Mouse (Mus musculus) fat pad, adult 2 months (tissue): Measurements from ENCODE around the gene Paxip1.
A peak's percentile ranks its signal among the peaks of the same experiment; 100 is the strongest.

ENCODE experiments used
- DNase-seq: peaks from one replicate; pipeline ENCODE4 v3.0.0-alpha.2; 2011; ENCODE audit warnings: low read depth, low spot score; ENCODE audit errors: extremely low read depth

Gene Paxip1

DNA sequence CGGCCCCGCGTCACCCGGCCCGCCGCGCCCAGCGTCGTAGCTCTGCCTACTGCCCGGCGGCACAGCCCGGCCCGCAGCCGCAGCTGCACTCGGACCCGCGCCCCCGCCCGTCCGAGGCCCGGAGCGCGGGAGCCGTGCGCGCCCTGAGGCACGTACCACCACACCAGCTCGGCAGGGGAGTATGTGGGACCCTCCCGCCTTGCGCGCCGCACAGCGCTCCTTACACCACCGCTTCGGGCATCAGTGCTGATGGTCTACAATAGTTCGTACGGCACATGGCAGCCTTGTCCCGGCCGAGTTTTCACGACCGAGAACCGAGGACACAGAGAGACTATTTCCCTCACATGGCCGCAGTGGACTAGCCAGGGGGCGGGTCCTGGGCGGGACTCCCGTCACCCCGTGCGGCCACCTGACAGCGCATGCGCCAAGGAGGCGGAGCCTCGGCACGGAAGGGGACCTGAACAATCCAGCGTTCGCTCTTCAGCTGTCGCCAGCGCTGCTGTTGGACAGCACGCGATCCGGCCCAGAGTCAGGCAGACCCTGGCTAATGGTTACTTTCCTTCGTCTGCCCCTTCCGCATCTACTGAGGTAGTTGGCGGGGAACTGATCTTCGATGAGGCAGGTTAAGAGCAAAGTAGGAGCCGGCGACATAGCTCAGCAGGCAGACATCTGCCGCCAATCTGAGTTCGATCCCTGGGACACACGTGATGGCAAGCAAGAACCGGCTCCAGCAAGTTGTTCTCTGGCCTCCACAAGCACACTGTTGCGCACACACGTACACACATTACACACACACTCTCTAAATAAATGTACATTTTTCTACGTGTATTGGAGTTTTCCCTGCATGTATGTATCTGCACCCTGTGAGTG lies at the start of gene Paxip1:
Gene Paxip1 (minus strand): TSS at position 389 of the 870 bp plus-strand sequence.
- peak; percentile 34 for DNase-seq

DNA sequence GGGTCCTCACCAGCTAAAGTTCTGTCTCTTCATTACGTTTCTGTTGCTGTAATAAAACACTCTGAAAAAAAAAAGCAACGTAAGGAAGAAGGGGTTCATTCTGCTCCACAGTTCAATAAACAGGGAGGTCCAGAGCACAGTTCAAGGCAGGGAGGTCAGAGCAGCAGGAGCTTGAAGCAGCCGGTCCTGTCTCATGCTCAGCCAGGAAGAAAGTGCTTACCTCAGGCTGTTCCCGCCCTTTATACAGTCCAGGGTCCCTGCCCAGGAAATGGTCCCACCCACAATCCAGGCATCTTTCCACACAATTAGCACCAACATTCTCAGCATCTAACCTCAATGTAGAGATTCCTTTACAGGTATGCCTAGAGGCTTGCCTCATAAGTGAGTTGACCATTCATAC lies 46.6 kb upstream of the Paxip1 start:
- DNase-seq = no peak

GRCm38 (mm10) chr5:27835096-27835495 lies 43.6 kb upstream of the Paxip1 start:
- DNase-seq = no peak

GRCm38 (mm10) chr5:27827971-27828370 lies 36.5 kb upstream of the Paxip1 start:
- no peak for DNase-seq

GRCm38 (mm10) chr5:27821161-27821560 lies 29.7 kb upstream of the Paxip1 start:
- no peak for DNase-seq

DNA sequence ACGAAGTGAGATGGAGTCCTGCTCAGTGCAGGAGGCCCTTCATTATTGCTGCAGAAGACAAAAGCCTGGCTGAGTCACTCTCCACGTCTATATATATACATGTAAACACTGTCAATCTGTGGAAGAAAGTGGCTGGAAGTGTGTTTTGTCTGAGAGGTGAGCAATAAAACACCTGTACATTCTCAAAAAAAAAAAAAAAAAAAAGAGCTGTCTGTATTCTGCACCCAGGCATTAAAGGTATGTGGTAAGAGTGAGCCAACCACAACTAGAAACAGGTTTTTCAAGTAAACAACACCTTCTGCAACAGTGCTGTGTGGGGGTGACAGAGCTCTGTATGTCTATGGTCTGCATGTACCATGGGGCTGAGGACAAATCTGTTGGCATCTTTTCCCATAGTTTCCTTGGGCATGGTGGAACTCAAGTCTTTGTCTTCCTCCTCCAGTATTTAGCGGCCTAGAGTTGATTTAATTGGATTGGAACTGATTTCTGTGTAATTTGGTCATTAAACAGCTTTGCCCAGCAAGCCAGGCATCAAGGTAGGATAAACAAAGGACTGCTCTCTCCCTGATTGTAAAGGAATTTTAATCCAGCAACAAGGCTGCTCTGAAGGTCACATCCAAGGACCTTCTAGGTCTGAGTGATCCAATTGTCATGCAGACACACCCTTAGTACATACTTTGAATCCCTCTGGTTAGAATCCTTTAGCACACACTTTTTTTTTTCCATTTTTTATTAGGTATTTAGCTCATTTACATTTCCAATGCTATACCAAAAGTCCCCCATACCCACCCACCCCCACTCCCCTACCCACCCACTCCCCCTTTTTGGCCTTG lies 27.6 kb upstream of the Paxip1 start:
- DNase-seq = no peak

DNA sequence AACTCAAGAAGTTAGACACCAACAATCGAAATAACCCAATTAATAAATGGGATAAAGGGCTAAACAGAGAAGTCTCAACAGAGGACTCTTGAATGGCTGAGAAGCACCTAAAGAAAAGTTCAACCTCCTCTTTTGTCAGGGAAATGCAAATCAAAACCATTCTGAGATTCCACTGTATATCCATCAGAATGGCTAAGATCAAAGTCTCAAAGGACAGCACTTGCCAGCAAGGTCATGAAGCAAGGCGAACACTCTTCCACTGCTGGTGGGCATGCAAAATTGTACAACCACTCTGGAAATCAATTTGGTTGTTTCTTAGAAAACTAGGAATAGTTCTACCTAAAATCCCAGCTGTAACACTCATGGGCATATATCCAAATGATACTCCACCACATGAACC lies 22.8 kb upstream of the Paxip1 start:
- DNase-seq = no peak

DNA sequence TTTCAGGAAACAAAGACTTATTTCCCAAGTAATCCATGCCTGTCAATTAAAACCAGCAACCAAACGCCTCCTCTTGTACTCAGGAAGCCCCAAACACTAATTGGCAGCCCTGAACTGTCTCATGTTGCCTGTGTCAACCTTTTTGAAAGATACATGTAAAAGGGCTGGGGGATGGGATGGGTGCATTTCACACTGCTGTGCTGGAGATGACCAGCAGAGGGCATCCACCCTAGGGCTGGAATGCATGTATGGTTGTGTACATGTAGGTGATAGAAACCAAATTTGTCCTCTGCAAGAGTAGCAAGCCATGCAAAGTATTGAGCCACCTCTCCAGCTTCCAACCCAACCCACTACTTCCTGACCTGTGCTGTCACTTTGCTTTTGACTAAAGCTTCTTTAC lies 2.4 kb upstream of the Paxip1 start:
- DNase-seq = no peak

DNA sequence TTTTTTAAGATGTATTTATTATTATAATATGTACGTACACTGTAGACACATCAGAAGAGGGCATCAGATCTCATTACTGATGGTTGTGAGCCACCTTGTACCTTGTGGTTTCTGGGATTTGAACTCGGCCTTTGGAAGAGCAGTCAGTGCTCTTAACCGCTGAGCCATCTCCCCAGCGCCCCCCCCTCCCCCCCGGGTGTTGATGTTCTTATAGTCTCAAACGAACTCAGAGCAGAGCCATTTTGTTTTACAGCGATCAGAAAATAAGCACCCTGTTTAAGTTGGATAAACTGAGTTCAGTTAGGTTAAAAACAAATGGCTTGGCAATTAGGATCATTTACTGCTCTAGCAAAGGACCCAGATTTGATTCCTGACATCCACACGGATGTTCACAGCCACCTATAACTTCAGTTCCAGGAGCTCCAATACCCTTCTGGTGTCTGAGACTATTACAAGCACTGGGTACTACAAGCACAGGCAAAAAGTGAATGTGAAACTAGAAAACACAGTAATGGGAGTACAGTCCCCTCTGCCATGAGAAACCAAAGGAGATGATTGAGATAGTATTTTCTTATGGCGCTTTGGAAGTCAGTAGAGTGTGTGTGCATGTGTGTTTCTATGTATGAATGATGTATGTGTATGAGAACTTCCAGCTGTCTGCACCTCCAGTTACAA lies 1.2 kb upstream of the Paxip1 start:
- no peak for DNase-seq

DNA sequence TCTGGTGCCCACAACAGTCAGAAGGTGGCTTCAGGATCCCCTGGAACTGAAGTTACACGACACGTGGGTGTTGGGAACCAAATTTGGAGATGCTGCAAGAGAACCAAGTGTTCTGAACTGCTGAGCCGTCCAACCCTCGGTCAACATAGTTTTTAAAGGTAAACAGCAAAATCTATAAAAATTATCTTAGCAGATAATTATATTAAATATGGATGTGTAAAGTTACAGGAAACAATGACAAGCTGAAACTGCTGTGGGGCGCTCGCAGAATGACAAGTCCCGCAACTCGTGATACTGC lies 631 bp upstream of the Paxip1 start:
- no peak for DNase-seq

GRCm38 (mm10) chr5:27790910-27791288 lies 592 bp downstream of the Paxip1 start:
- no peak for DNase-seq

DNA sequence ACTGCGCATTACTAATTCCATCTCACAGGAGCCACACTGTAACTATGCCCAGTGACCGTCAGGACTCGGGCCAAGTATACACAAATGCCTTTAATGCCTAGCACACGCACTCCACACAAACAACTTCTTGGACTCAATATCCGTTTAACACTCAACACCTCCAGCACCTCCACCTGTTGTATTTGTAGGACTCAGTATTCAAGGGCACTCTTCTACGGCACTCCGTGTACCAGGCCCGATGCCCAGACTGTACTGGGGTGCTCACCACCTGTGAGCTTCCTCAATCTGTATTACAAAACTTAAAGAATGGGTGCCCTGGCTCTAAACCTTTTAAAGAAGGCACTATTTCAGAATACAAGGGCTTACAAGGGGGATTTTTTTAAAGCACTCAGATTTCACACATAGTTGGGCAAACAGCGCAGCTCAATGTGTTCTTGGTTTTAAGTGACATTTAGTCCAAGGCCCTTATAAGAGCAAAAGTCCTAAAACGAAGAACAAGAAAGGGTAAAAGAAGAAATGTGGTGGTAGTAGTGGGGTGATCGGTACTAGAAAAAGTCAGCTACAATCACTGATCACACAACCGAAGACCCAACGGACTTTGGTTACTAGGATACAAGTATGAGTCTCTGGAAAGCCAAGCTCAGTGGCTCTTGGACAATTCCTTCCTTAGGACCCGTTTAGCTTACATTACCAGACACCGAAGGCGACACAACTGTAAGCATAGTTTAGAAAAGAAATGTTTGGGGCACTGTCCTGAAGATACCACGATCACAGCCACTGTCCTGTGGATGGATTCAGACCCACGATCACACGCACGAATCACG lies 1.2 kb downstream of the Paxip1 start:
- no peak for DNase-seq

DNA sequence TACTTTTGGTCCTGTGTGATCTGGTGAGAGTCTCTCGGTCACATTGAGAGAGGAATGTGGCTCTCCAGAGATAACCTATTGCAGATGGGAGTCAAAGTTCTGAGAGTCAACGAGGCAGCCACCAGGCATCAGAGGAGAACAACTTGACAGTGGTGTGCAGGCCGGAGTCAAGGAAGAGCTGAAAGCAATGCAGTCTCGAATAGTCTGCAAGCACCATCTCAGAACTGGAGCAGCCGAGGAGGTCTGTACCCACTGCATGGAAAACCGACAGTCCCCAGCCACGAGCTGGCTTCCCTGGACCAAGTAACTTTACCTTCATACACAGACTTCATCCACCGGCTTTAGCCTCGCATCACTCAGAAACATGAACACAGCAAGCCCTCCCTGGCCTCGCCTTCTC lies 1.9 kb downstream of the Paxip1 start:
- DNase-seq = no peak

GRCm38 (mm10) chr5:27783381-27783780 lies 8.1 kb downstream of the Paxip1 start:
- no peak for DNase-seq

- DNase-seq = no peak
Measured at GRCm38 (mm10) chr5:27767948-27768347, 23.5 kb downstream of the Paxip1 start.

- DNase-seq = no peak
Measured at GRCm38 (mm10) chr5:27765780-27766179, 25.7 kb downstream of the Paxip1 start.

- DNase-seq = no peak
Measured at GRCm38 (mm10) chr5:27744944-27745343, 46.5 kb downstream of the Paxip1 start.

DNA sequence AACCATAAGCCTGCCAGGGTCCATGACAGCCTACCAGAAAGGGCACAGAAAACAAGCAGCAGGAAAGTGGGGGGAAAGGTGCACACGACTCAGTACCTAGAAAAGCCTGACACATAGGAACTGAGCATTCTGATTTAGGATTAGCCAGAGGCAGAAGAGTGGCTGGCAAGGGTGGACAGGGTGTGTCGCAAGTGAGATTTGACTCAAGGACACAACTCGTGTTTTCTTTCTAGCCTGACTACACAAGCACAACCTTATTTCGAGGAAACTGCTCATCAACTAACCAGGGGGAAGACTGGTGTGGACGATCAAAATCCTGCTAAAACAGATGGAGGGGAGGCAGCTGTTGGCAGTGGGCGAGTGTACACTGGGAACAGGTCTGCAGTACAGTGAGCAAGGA lies 52.3 kb downstream of the Paxip1 start:
- DNase-seq = peak; percentile 19

- no peak for DNase-seq
Measured at GRCm38 (mm10) chr5:27737168-27737567, 54.3 kb downstream of the Paxip1 start.

GRCm38 (mm10) chr5:27732288-27732868 lies 59.1 kb downstream of the Paxip1 start:
- no peak for DNase-seq

GRCm38 (mm10) chr5:27731392-27731791 lies 60.1 kb downstream of the Paxip1 start:
- no peak for DNase-seq
